Mouse (Mus musculus): ENCODE data around the gene Bnc2. TPM values are rescaled to one million over a fixed set of nuclear protein-coding genes. Genes with fewer than 3 reads are reported as not detected.

Bnc2 gene
- total and polyA plus RNA-seq, 2 experiments from 2014 or later: 6.4 to 15.5 TPM

DNA sequence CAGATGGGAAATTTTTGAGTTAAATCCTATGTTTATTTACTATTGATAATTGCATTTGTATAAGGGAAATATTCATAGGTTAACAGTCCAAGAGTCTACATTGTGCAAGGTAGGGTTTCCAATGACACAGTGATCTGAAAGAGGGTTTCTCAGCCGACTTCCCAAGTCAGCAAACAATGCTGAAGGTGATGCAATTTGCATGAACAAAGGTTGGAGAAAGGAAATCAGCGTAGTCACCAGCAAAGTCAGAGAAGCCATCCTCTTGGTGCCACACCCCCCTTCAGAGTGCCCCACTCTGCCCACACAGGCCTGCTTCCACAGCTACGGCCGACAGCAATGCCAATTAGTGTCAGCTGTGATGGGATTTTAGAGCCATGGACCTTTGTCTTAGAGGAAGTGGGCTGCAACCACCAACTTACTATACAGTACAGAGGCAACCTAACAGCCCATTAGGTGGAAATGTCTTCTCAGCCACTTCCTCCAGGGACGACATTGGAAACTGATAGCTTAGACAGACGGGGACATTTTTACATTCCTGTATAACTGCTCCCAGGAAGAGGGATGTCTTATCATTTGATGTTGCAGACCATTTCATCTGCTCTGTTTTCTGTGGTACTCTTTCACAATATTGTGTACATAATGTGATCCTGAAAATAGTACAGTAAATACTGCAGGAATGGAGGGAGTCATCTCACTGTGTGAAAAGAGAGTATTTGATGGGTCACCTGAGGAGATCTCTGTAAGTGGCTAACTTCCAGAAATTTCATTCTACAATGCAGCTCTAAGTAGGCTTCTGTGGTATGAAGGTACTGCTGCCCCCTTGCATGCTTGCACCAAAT lies 243.2 kb downstream of the Bnc2 start:
- no peak for DNase-seq (ENCODE audit: low spot score)

DNA sequence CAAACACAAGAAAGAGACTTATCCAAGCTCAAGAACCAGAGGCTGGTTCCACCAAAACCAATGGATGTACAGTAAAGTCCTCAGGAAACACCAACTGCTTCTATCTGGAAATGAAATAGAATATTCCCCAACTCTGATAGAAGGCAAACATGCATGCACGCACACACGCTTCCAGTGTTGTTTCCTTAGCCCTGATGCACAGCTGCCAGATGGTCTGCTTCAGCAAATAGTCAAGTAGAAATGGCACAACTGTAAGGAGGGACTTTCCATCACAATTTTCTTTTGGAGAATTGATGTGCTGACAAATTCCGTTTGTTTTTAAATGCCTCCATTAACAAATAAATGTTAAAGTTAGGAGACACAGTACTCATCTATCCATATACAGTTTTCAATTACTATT lies 247.1 kb downstream of the Bnc2 start:
- Histone ChIP-seq H3K4me3 (ENCODE audit: low read length) (no peak overlapping the region), H3K27ac (no peak overlapping the region), H3K36me3 (ENCODE audit: insufficient read depth, low read length) (no peaks in the 10 kb centered on the region), H3K9ac (replicated peaks; ENCODE audit: low read length) (no peak overlapping the region), H3K4me1 (ENCODE audit: insufficient read depth, low read length) (no peaks in the 10 kb centered on the region), H3K9me3 (ENCODE audit: low read length) (no peaks in the 10 kb centered on the region), H3K4me2 (ENCODE audit: low read depth, low read length) (no peak overlapping the region), H3K27me3 (ENCODE audit: insufficient read depth, low read length) (no peaks in the 10 kb centered on the region)
- no peak for TF ChIP-seq CTCF (IDR thresholded peaks at IDR 0.05; ENCODE audit: low read depth)
- no peak for ATAC-seq
- DNase-seq (ENCODE audit: low spot score): no peak
- 86% methylated on average over 3 of the region's 3 CpGs for WGBS

More for the DNA sequence above, 243.2 kb downstream of the Bnc2 start:
- WGBS: 62% methylated on average over 6 of the region's 6 CpGs
- no peaks in the 10 kb centered on the region for H3K9me3 ChIP-seq (ENCODE audit: low read length)
- H3K9ac ChIP-seq (replicated peaks; ENCODE audit: low read length): no peak overlapping the region
- no peak overlapping the region for H3K4me2 ChIP-seq (ENCODE audit: low read depth, low read length)
- no peaks in the 10 kb centered on the region for H3K36me3 ChIP-seq (ENCODE audit: insufficient read depth, low read length)
- no peak overlapping the region for H3K4me3 ChIP-seq (ENCODE audit: low read length)
- H3K4me1 ChIP-seq (ENCODE audit: insufficient read depth, low read length): no peaks in the 10 kb centered on the region
- ATAC-seq: no peak
- TF ChIP-seq CTCF (IDR thresholded peaks at IDR 0.05; ENCODE audit: low read depth): no peak
- H3K27me3 ChIP-seq (ENCODE audit: insufficient read depth, low read length): no peaks in the 10 kb centered on the region
- H3K27ac ChIP-seq: no peak overlapping the region

GRCm38 (mm10) chr4:84411431-84411830 lies 263.6 kb downstream of the Bnc2 start:
- TF ChIP-seq CTCF (IDR thresholded peaks at IDR 0.05; ENCODE audit: low read depth): no peak
- no peaks in the 10 kb centered on the region for H3K4me1 ChIP-seq (ENCODE audit: insufficient read depth, low read length)
- ATAC-seq (no peak), DNase-seq (ENCODE audit: low spot score) (no peak)
- no peak overlapping the region for H3K27ac ChIP-seq
- H3K27me3 ChIP-seq (ENCODE audit: insufficient read depth, low read length): no peaks in the 10 kb centered on the region
- H3K4me2 ChIP-seq (ENCODE audit: low read depth, low read length): no peak overlapping the region
- H3K36me3 ChIP-seq (ENCODE audit: insufficient read depth, low read length): no peaks in the 10 kb centered on the region
- no peak overlapping the region for H3K9ac ChIP-seq (replicated peaks; ENCODE audit: low read length)
- no peaks in the 10 kb centered on the region for H3K9me3 ChIP-seq (ENCODE audit: low read length)
- no peak overlapping the region for H3K4me3 ChIP-seq (ENCODE audit: low read length)
- WGBS: 91% methylated on average over 2 of the region's 2 CpGs

- 59% methylated on average over 6 of the region's 6 CpGs for whole genome bisulfite sequencing
- no peak for ATAC-seq
Observed at GRCm38 (mm10) chr4:84407328-84408028, 267.6 kb downstream of the Bnc2 start.

GRCm38 (mm10) chr4:84403356-84404145 lies 271.5 kb downstream of the Bnc2 start:
- ATAC-seq (no peak), DNase-seq (ENCODE audit: low spot score) (no peak)
- Histone ChIP-seq H3K4me1 (ENCODE audit: insufficient read depth, low read length) (no peaks in the 10 kb centered on the region), H3K9me3 (ENCODE audit: low read length) (no peaks in the 10 kb centered on the region), H3K27ac (no peak overlapping the region), H3K9ac (replicated peaks; ENCODE audit: low read length) (no peak overlapping the region), H3K27me3 (ENCODE audit: insufficient read depth, low read length) (no peaks in the 10 kb centered on the region), H3K4me3 (ENCODE audit: low read length) (no peak overlapping the region), H3K4me2 (ENCODE audit: low read depth, low read length) (no peak overlapping the region), H3K36me3 (ENCODE audit: insufficient read depth, low read length) (no peaks in the 10 kb centered on the region)
- TF ChIP-seq CTCF (IDR thresholded peaks at IDR 0.05; ENCODE audit: low read depth): no peak
- WGBS: 53% methylated on average over 9 of the region's 9 CpGs

More at GRCm38 (mm10) chr4:84407328-84408028, 267.6 kb downstream of the Bnc2 start:
- Histone ChIP-seq H3K4me3 (ENCODE audit: low read length) (no peak overlapping the region), H3K9me3 (ENCODE audit: low read length) (no peaks in the 10 kb centered on the region), H3K4me1 (ENCODE audit: insufficient read depth, low read length) (no peaks in the 10 kb centered on the region), H3K27me3 (ENCODE audit: insufficient read depth, low read length) (no peaks in the 10 kb centered on the region), H3K36me3 (ENCODE audit: insufficient read depth, low read length) (no peaks in the 10 kb centered on the region), H3K9ac (replicated peaks; ENCODE audit: low read length) (no peak overlapping the region), H3K4me2 (ENCODE audit: low read depth, low read length) (no peak overlapping the region), H3K27ac (no peak overlapping the region)
- TF ChIP-seq CTCF (IDR thresholded peaks at IDR 0.05; ENCODE audit: low read depth): no peak
- DNase-seq (ENCODE audit: low spot score): no peak

GRCm38 (mm10) chr4:84388991-84389390 lies 286.1 kb downstream of the Bnc2 start:
- ATAC-seq (no peak), DNase-seq (ENCODE audit: low spot score) (no peak)
- Histone ChIP-seq H3K9ac (replicated peaks; ENCODE audit: low read length) (no peak overlapping the region), H3K9me3 (ENCODE audit: low read length) (no peaks in the 10 kb centered on the region), H3K27me3 (ENCODE audit: insufficient read depth, low read length) (no peaks in the 10 kb centered on the region), H3K4me3 (ENCODE audit: low read length) (no peak overlapping the region), H3K4me2 (ENCODE audit: low read depth, low read length) (no peak overlapping the region), H3K27ac (no peak overlapping the region), H3K4me1 (ENCODE audit: insufficient read depth, low read length) (no peaks in the 10 kb centered on the region), H3K36me3 (ENCODE audit: insufficient read depth, low read length) (no peaks in the 10 kb centered on the region)
- 89% methylated on average over 5 of the region's 5 CpGs for WGBS
- TF ChIP-seq CTCF (IDR thresholded peaks at IDR 0.05; ENCODE audit: low read depth): no peak

Measured in hindbrain, postnatal 0 days (tissue).